Mouse (Mus musculus): ENCODE measurements at regions not wholly inside any gene's neighbourhood (a gene's known extent, or its start where the extent isn't known, plus 50 kb on each side); places are given as distances from the start of the nearest gene placed in this dataset.

DNA sequence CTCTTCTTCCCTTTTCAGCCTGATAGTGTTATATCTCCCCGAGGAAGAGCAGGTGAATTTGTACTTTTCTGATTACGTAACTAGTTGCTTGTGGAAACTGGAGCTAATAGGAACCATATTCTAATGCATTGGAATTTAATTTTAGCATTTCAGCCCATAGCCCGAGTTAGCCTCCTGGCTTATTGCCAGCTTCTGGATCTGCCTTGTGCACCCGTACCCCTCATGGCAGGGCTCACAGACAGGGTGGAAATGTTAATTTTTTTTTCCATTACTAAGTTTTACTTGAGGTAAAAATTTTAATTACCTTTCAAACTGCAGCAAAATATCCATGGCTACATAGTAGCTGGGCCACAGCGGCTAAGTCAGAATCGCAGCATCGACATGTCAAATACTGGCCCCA is 72.4 kb upstream of the Ndufb6 start:
- H3K4me3 ChIP-seq (replicated peaks): no peak overlapping the region
- WGBS: 77% methylated on average over 7 of the region's 7 CpGs
- no peak overlapping the region for H3K9ac ChIP-seq (replicated peaks)
- H3K27me3 ChIP-seq (replicated peaks): no peaks in the 10 kb centered on the region
- no peak overlapping the region for H3K27ac ChIP-seq (replicated peaks)
- ATAC-seq (ENCODE audit: low FRiP score): no peak
- H3K4me2 ChIP-seq: no peak overlapping the region
- no peaks in the 10 kb centered on the region for H3K36me3 ChIP-seq
- no peaks in the 10 kb centered on the region for H3K4me1 ChIP-seq
- no peaks in the 10 kb centered on the region for H3K9me3 ChIP-seq (replicated peaks)

DNA sequence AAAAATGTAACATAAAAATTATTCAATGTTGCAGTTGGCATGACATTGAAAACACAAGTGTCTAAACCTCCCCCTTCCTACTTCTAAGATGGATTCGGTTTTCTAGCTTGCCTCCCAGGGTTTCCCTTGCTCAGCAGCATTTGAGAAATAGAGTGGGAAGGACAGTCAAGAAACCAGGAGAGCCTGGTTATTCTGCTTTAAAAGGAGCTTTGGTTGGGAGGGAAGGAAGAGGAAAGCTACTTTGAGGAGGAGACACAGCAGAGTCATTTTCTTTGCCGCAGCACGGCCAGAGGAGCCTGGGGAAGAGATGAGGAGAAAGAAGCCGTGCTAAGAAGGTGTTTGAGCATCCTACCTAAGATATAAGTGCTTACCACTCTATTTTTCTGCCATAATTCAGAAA is 71.9 kb upstream of the Ndufb6 start:
- H3K4me1 ChIP-seq: no peaks in the 10 kb centered on the region
- H3K27me3 ChIP-seq (replicated peaks): no peaks in the 10 kb centered on the region
- no peak for ATAC-seq (ENCODE audit: low FRiP score)
- no peak overlapping the region for H3K4me2 ChIP-seq
- no peaks in the 10 kb centered on the region for H3K36me3 ChIP-seq
- 80% methylated on average over 4 of the region's 4 CpGs for WGBS
- no peak overlapping the region for H3K9ac ChIP-seq (replicated peaks)
- H3K27ac ChIP-seq (replicated peaks): no peak overlapping the region
- H3K4me3 ChIP-seq (replicated peaks): no peak overlapping the region
- H3K9me3 ChIP-seq (replicated peaks): no peaks in the 10 kb centered on the region

DNA sequence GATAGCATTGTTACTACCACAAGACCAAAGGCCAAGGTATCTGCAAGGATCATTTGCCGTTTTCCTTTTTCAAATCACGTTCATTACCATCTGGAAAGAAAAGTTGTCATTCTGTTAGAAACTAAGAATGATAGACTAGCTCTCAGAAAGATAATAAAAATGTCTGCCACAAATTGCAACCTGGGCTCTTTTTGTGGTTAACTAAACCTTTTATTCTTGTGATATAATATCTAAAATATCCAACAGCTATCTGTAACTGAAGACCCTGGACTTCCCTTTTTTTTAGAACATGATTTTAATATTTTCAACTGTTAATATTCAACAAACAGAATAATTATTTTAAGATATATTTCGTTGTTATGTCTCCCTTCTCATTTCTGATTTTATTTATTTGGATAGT is 66.6 kb upstream of the Ndufb6 start:
- no peak overlapping the region for H3K4me2 ChIP-seq
- no peak overlapping the region for H3K4me3 ChIP-seq (replicated peaks)
- H3K27me3 ChIP-seq (replicated peaks): no peaks in the 10 kb centered on the region
- WGBS: 72% methylated on average over 3 of the region's 3 CpGs
- H3K4me1 ChIP-seq: no peaks in the 10 kb centered on the region
- no peaks in the 10 kb centered on the region for H3K9me3 ChIP-seq (replicated peaks)
- no peak for ATAC-seq (ENCODE audit: low FRiP score)
- H3K9ac ChIP-seq (replicated peaks): no peak overlapping the region
- H3K27ac ChIP-seq (replicated peaks): no peak overlapping the region
- H3K36me3 ChIP-seq: no peaks in the 10 kb centered on the region

DNA sequence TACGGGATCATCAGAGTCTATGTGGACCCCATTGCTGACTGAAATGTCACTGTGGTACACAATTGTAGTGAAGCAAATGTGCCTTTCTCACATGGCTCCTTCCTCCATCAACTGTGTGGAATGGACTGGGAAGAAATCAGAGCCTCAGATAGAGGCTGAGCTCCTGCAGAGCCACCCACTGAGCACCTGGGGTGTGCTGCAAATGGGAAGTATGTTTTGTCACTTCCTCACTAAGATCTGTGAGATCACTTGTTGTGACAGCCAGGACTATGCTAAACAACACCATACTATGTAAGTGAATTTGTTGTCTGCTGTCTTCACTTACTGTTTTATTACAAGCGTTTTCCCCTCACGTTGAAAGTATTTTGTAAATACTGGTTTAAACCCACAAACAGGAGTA is 63.0 kb upstream of the Ndufb6 start:
- Histone ChIP-seq H3K4me1 (no peaks in the 10 kb centered on the region), H3K4me3 (replicated peaks) (no peak overlapping the region), H3K9ac (replicated peaks) (no peak overlapping the region), H3K36me3 (no peaks in the 10 kb centered on the region), H3K9me3 (replicated peaks) (no peaks in the 10 kb centered on the region), H3K4me2 (no peak overlapping the region), H3K27ac (replicated peaks) (no peak overlapping the region), H3K27me3 (replicated peaks) (no peaks in the 10 kb centered on the region)
- no peak for ATAC-seq (ENCODE audit: low FRiP score)
- WGBS: 84% methylated on average over 3 of the region's 3 CpGs

DNA sequence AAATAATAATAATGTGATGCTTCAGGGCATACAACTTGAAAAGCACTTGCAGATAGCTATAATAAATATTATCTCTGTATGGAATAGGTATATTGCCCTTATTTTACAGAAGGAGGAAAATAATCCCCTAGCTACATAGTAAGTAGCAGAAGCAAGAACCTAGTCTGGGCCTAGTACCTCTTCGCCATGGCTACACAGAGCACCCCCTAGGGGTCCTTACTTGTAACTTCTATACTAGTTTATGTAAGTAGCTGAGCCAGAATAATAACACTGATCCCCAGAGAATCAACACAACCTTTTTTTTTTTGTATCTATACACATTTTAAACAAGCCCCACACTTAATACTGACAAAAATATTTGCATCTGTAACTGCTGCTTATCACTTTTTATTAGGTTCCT is 55.6 kb upstream of the Ndufb6 start:
- no peaks in the 10 kb centered on the region for H3K4me1 ChIP-seq
- H3K27me3 ChIP-seq (replicated peaks): no peaks in the 10 kb centered on the region
- H3K27ac ChIP-seq (replicated peaks): no peak overlapping the region
- H3K4me2 ChIP-seq: no peak overlapping the region
- WGBS: 60% methylated on average over 1 of the region's 1 CpGs
- H3K4me3 ChIP-seq (replicated peaks): no peak overlapping the region
- H3K9me3 ChIP-seq (replicated peaks): no peaks in the 10 kb centered on the region
- no peak for ATAC-seq (ENCODE audit: low FRiP score)
- H3K9ac ChIP-seq (replicated peaks): no peak overlapping the region
- H3K36me3 ChIP-seq: no peaks in the 10 kb centered on the region

DNA sequence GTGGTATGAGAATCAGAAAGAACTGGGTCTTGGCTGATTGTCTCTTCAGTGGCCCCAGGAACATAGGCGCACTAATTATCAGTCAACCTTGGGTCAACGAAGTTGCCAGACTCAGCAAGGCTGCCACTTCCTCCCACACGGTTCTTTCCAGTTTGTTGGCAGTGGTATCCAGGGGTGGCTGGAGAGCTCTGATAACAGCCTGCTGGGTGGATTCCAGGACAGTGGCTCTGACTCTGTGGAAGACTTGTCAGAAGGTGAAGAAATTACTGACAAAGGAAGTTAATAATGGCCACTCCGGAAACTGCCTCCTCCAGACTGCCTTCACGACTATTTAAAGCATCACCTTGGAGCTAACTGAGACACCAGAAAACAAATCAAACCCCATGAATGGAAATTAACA is 50.5 kb upstream of the Ndufb6 start:
- Histone ChIP-seq H3K9me3 (replicated peaks) (no peaks in the 10 kb centered on the region), H3K4me1 (no peaks in the 10 kb centered on the region), H3K9ac (replicated peaks) (no peak overlapping the region), H3K4me2 (no peak overlapping the region), H3K27me3 (replicated peaks) (no peaks in the 10 kb centered on the region), H3K4me3 (replicated peaks) (no peak overlapping the region), H3K27ac (replicated peaks) (no peak overlapping the region), H3K36me3 (no peaks in the 10 kb centered on the region)
- 64% methylated on average over 5 of the region's 5 CpGs for WGBS
- ATAC-seq (ENCODE audit: low FRiP score): no peak
